In genomic region chr3:116288833-116289232, GRCm38 (mm10) we compare ENCODE assay signal across 17 mouse cellular contexts. TPM values are rescaled to one million over a fixed set of nuclear protein-coding genes. Genes with fewer than 3 reads are reported as not detected.
A peak's percentile ranks its signal among the peaks of the same experiment; 100 is the strongest.
DNase-seq lines count a peak whose midpoint lies in the region; ATAC-seq lines count a peak whose summit lies in the region.
"Had no signal": no experiment of that assay in that cellular context is flagged by ENCODE, and none has a peak within 500 bp of the region (broad histone marks: within the 10 kb centered on the region; RNA-seq: fewer than 3 reads in every experiment).

No protein-coding gene starts in this region.

- no peak overlapping the region for H3K27ac ChIP-seq in heart, embryonic 14.5 days (replicated peaks in 1 of 2; ENCODE audit: control insufficient read depth in 1 of 2, insufficient read depth in 1 of 2, low read depth in 2 of 2, low read length in 2 of 2)
- H3K27ac ChIP-seq: embryonic facial prominence, embryonic 12.5 days; hindbrain, embryonic 10.5 days; midbrain, embryonic 15.5 days had no signal

- ATAC-seq in heart, embryonic 14.5 days (ENCODE audit: insufficient number of reproducible peaks, insufficient read depth, low FRiP score, low read depth): 0 out of 2 replicates have a peak, but pooled peaks have one; percentile 54
- ATAC-seq: forebrain, embryonic 15.5 days; midbrain, embryonic 15.5 days had no signal

- intact Hi-C loops in heart, postnatal 36 days (cut with DNase I): no loop called here

- no peak overlapping the region for H3K4me2 ChIP-seq in heart, embryonic 14.5 days (ENCODE audit: low read length)
- H3K4me2 ChIP-seq: embryonic facial prominence, embryonic 12.5 days; forebrain, embryonic 15.5 days; midbrain, embryonic 15.5 days had no signal

- peaks cover 3% of the 10 kb centered on the region in 2 experiments; a peak in 3 of 4 replicates for H3K4me1 ChIP-seq in heart, embryonic 14.5 days (ENCODE audit: control insufficient read depth in 2 of 2, insufficient read depth in 2 of 2, low read length in 2 of 2)
- H3K4me1 ChIP-seq: embryonic facial prominence, embryonic 12.5 days; forebrain, embryonic 15.5 days; midbrain, embryonic 15.5 days had no signal

- no peak overlapping the region for H3K4me3 ChIP-seq in heart, embryonic 14.5 days (ENCODE audit: control insufficient read depth in 1 of 2, insufficient read depth in 1 of 2, low read depth in 1 of 2, low read length in 2 of 2)
- H3K4me3 ChIP-seq: embryonic facial prominence, embryonic 12.5 days; forebrain, embryonic 15.5 days; hindbrain, embryonic 10.5 days; midbrain, embryonic 15.5 days had no signal

- no peaks in the 10 kb centered on the region for H3K9me3 ChIP-seq in heart, embryonic 14.5 days (ENCODE audit: control insufficient read depth, low read length)
- H3K9me3 ChIP-seq: embryonic facial prominence, embryonic 12.5 days; forebrain, embryonic 15.5 days; hindbrain, embryonic 10.5 days; midbrain, embryonic 15.5 days had no signal

- 46% methylated on average over 6 of the region's 6 CpGs for WGBS in heart, embryonic 14.5 days

- DNase-seq in heart, adult 11 months: peak; percentile 89
- no peak for DNase-seq in heart, postnatal 36 days
- DNase-seq in kidney, postnatal 14 days: peak; percentile 25
- DNase-seq in kidney, adult 18-20 months: no peak
- DNase-seq in skeletal muscle tissue, adult 2 months (ENCODE audit: low read depth, low spot score): peak; percentile 18
- DNase-seq in layer of hippocampus, adult 9-11 months: no peak
- DNase-seq: adrenal gland, adult 8-10 months; B cell, adult 2 months; cerebellum, adult 2 months; layer of hippocampus, postnatal 36 days; liver; lung, adult 18-20 months had no signal

- H3K27me3 ChIP-seq in heart, embryonic 14.5 days (ENCODE audit: control insufficient read depth, insufficient read depth, low read length): no peaks in the 10 kb centered on the region
- H3K27me3 ChIP-seq: embryonic facial prominence, embryonic 12.5 days; forebrain, embryonic 15.5 days; midbrain, embryonic 15.5 days had no signal

- H3K36me3 ChIP-seq in heart, embryonic 14.5 days (ENCODE audit: control insufficient read depth, insufficient read depth, low read length): peaks cover 16% of the 10 kb centered on the region
- H3K36me3 ChIP-seq: forebrain, embryonic 15.5 days; midbrain, embryonic 15.5 days had no signal

- no peak overlapping the region for H3K9ac ChIP-seq in heart, embryonic 14.5 days (ENCODE audit: low read length)
- H3K9ac ChIP-seq: embryonic facial prominence, embryonic 12.5 days; forebrain, embryonic 15.5 days; midbrain, embryonic 15.5 days had no signal

RNA-seq across cellular contexts. Expression of gene Gpr88, which starts 35.5 kb away (rescaled TPM):
- under 1 TPM; 0.14 TPM for total RNA-seq in heart, postnatal 36 days (2021)
- 0.35 and 0.57 TPM in 2 replicates for polyA plus RNA-seq in heart, embryonic 14.5 days (2014; fragmentation: Nextera tagmentation; extraction: Ambion mirVana)

Comparison
In these comparisons a context has a peak if more than half of its experiments do, and no peak if none do; other contexts are left out.
1. DNase-seq: peak in heart, adult 11 months (single experiment), kidney, postnatal 14 days (single experiment) and skeletal muscle tissue, adult 2 months (single experiment); none in heart, postnatal 36 days (0 of 2), kidney, adult 18-20 months (single experiment) and layer of hippocampus, adult 9-11 months (single experiment).